Mouse (Mus musculus) hindbrain, postnatal 0 days (tissue): ENCODE data around the gene Tmem104. TPM values are rescaled to one million over a fixed set of nuclear protein-coding genes. Genes with fewer than 3 reads are reported as not detected.

ENCODE experiments used
- ATAC-seq: fragments of 200-750 bp; cut with Nextera tagmentation; 2 replicates; pipeline ENCODE4 v1.8.0; 2017; ENCODE audit warnings: mild to moderate bottlenecking, moderate TSS enrichment, moderate library complexity
- DNase-seq: peaks from one replicate; pipeline ENCODE4 v3.0.0-alpha.2; 2015; ENCODE audit warnings: low spot score
- H3K27ac ChIP-seq: fragments of 300-500 bp; sonication (generic); 2 replicates; pipeline ENCODE4 v1.5.1; 2014; ENCODE audit warnings: mild to moderate bottlenecking
- H3K27me3 ChIP-seq: fragments of 300-500 bp; sonication (generic); 2 replicates; pipeline ENCODE4 v1.6.1; 2014; ENCODE audit warnings: low read length, mixed read lengths; ENCODE audit not compliant: insufficient read depth
- H3K36me3 ChIP-seq: fragments of 300-500 bp; sonication (generic); 2 replicates; pipeline ENCODE4 v1.6.1; 2014; ENCODE audit warnings: low read length, mixed read lengths; ENCODE audit not compliant: insufficient read depth
- H3K4me1 ChIP-seq: fragments of 300-500 bp; sonication (generic); 2 replicates; pipeline ENCODE4 v1.6.1; 2014; ENCODE audit warnings: antibody characterized with exemption, low read length, mixed read lengths; ENCODE audit not compliant: insufficient read depth
- H3K4me2 ChIP-seq: fragments of 300-500 bp; sonication (generic); 2 replicates; pipeline ENCODE4 v1.6.1; 2014; ENCODE audit warnings: low read depth, mild to moderate bottlenecking, low read length, moderate library complexity, mixed read lengths
- H3K4me3 ChIP-seq: fragments of 300-500 bp; sonication (generic); 2 replicates; pipeline ENCODE4 v1.5.1; 2014; ENCODE audit warnings: low read length
- H3K9ac ChIP-seq: fragments of 300-500 bp; sonication (generic); replicated peaks from 2 replicates; pipeline ENCODE4 v1.6.1; 2014; ENCODE audit warnings: mild to moderate bottlenecking, low read length, moderate library complexity, mixed read lengths
- H3K9me3 ChIP-seq: fragments of 300-500 bp; sonication (generic); 2 replicates; pipeline ENCODE4 v1.6.1; 2016; ENCODE audit warnings: low read length, mixed read lengths
- CTCF ChIP-seq: IDR thresholded peaks from 2 replicates; pipeline ENCODE4 v1.5.1; 2016; ENCODE audit warnings: antibody characterized with exemption, control low read depth, low read depth
- WGBS: fragments of 180-500 bp; shearing (Covaris S2); extraction: QIAGEN DNeasy Blood & Tissue Kit; methylation state at CpG from one replicate; pipeline ENCODE4 v1.1.7; 2014; 5-methylcytosine and 5-hydroxymethylcytosine counted together
- polyA plus RNA-seq: library from polyadenylated mRNA; unstranded; fragments of >200 nt; fragmentation: Nextera tagmentation; extraction: Ambion mirVana; gene quantifications from 2 replicates; pipeline ENCODE4 v1.2.1, GENCODE M21; 2015
- total RNA-seq: library from RNA; depleted of rRNA; stranded (reverse); fragments of >200 nt; gene quantifications from 2 replicates; pipeline ENCODE4 v1.2.3, GENCODE M21; 2014

Tmem104 gene
- total and polyA plus RNA-seq, 2 experiments from 2014 or later, result 11.1 to 13.5 TPM

- no peak overlapping the region for H3K9ac ChIP-seq
- H3K4me3 ChIP-seq, result no peak overlapping the region
- H3K27me3 ChIP-seq, result no peaks in the 10 kb centered on the region
- no peaks in the 10 kb centered on the region for H3K4me1 ChIP-seq
- H3K9me3 ChIP-seq, result no peaks in the 10 kb centered on the region
- H3K27ac ChIP-seq, result peak overlapping the region; percentile 58; the same call in 1 of the 2 replicates
- no peaks in the 10 kb centered on the region for H3K36me3 ChIP-seq
- DNase-seq, result no peak
- no peak for TF ChIP-seq CTCF
- no peak; the same call in 1 of the 2 replicates for ATAC-seq
- 79% methylated on average over 5 of the region's 5 CpGs for WGBS
- no peak overlapping the region for H3K4me2 ChIP-seq
Observed at GRCm38 (mm10) chr11:115287386-115287785, 100.1 kb downstream of the Tmem104 start.

GRCm38 (mm10) chr11:115288305-115288704 is 101.0 kb downstream of the Tmem104 start:
- no peaks in the 10 kb centered on the region for H3K4me1 ChIP-seq
- 85% methylated on average over 2 of the region's 2 CpGs for WGBS
- ATAC-seq (no peak), DNase-seq (no peak)
- H3K27me3 ChIP-seq, result no peaks in the 10 kb centered on the region
- no peak overlapping the region for H3K4me3 ChIP-seq
- H3K9me3 ChIP-seq, result no peaks in the 10 kb centered on the region
- H3K9ac ChIP-seq, result no peak overlapping the region
- no peak overlapping the region for H3K4me2 ChIP-seq
- no peaks in the 10 kb centered on the region for H3K36me3 ChIP-seq
- H3K27ac ChIP-seq, result no peak overlapping the region
- TF ChIP-seq CTCF, result no peak

GRCm38 (mm10) chr11:115289885-115290284 is 102.6 kb downstream of the Tmem104 start:
- Histone ChIP-seq H3K4me2 (no peak overlapping the region), H3K27me3 (no peaks in the 10 kb centered on the region), H3K9me3 (no peaks in the 10 kb centered on the region), H3K4me3 (no peak overlapping the region), H3K4me1 (no peaks in the 10 kb centered on the region), H3K9ac (no peak overlapping the region), H3K27ac (0 out of 2 replicates have a peak overlapping the region, but pooled peaks have one; percentile 41), H3K36me3 (no peaks in the 10 kb centered on the region)
- no peak for DNase-seq
- ATAC-seq, result no peak
- TF ChIP-seq CTCF, result no peak
- 78% methylated on average over 8 of the region's 8 CpGs for WGBS

DNA sequence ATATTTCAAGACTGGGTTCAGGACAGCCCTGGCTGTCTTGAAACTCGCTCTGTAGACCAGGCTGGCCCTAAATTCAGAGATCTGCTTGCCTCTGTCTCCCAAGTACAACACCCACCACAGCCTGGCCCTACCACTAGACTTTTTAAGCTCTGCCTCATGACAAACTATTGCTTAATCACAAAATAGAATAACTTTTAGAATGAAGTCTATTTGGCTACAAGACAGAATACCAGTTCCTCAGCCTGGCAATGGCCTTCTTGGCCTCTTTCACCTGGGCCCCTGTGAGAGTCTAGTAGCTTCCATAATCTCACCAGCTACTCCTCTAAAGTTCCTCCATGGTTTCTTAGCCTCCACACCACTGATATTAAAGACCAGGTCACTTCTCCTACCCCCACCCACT is 103.0 kb downstream of the Tmem104 start:
- TF ChIP-seq CTCF, result no peak
- no peaks in the 10 kb centered on the region for H3K36me3 ChIP-seq
- no peak overlapping the region for H3K9ac ChIP-seq
- no peaks in the 10 kb centered on the region for H3K27me3 ChIP-seq
- WGBS, result 81% methylated on average over 1 of the region's 1 CpGs
- no peak overlapping the region for H3K4me2 ChIP-seq
- no peaks in the 10 kb centered on the region for H3K9me3 ChIP-seq
- no peaks in the 10 kb centered on the region for H3K4me1 ChIP-seq
- no peak for ATAC-seq
- DNase-seq, result no peak
- no peak overlapping the region for H3K27ac ChIP-seq
- no peak overlapping the region for H3K4me3 ChIP-seq

GRCm38 (mm10) chr11:115290919-115291318 is 103.6 kb downstream of the Tmem104 start:
- no peak for ATAC-seq
- H3K36me3 ChIP-seq, result no peaks in the 10 kb centered on the region
- H3K27me3 ChIP-seq, result no peaks in the 10 kb centered on the region
- no peak overlapping the region for H3K9ac ChIP-seq
- H3K4me1 ChIP-seq, result no peaks in the 10 kb centered on the region
- no peak overlapping the region for H3K4me2 ChIP-seq
- no peak overlapping the region for H3K4me3 ChIP-seq
- no peaks in the 10 kb centered on the region for H3K9me3 ChIP-seq
- WGBS, result 67% methylated on average over 6 of the region's 6 CpGs
- no peak for TF ChIP-seq CTCF
- no peak for DNase-seq
- no peak overlapping the region for H3K27ac ChIP-seq

GRCm38 (mm10) chr11:115291503-115291902 is 104.2 kb downstream of the Tmem104 start:
- Histone ChIP-seq H3K27ac (no peak overlapping the region), H3K27me3 (no peaks in the 10 kb centered on the region), H3K4me3 (no peak overlapping the region), H3K4me2 (no peak overlapping the region), H3K4me1 (no peaks in the 10 kb centered on the region), H3K36me3 (no peaks in the 10 kb centered on the region), H3K9me3 (no peaks in the 10 kb centered on the region), H3K9ac (no peak overlapping the region)
- DNase-seq, result no peak
- no peak for ATAC-seq
- 79% methylated on average over 10 of the region's 10 CpGs for WGBS
- no peak for TF ChIP-seq CTCF

- no peak for TF ChIP-seq CTCF
- WGBS, result 73% methylated on average over 14 of the region's 14 CpGs
Observed at GRCm38 (mm10) chr11:115292631-115293375, 105.5 kb downstream of the Tmem104 start.

More at GRCm38 (mm10) chr11:115292631-115293375, 105.5 kb downstream of the Tmem104 start:
- ATAC-seq, result no peak
- no peaks in the 10 kb centered on the region for H3K4me1 ChIP-seq
- no peak overlapping the region for H3K27ac ChIP-seq
- H3K27me3 ChIP-seq, result no peaks in the 10 kb centered on the region
- no peaks in the 10 kb centered on the region for H3K36me3 ChIP-seq
- no peak overlapping the region for H3K4me2 ChIP-seq
- H3K9me3 ChIP-seq, result no peaks in the 10 kb centered on the region
- no peak for DNase-seq
- no peak overlapping the region for H3K4me3 ChIP-seq
- H3K9ac ChIP-seq, result no peak overlapping the region
